Mouse (Mus musculus) intestine, postnatal 0 days (tissue): ENCODE measurements around the gene Slc30a4. TPM values are rescaled to one million over a fixed set of nuclear protein-coding genes. Genes with fewer than 3 reads are reported as not detected.
A peak's percentile ranks its signal among the peaks of the same experiment; 100 is the strongest.

ENCODE experiments used
- ATAC-seq: fragments of 200-750 bp; cut with Nextera tagmentation; 2 replicates; pipeline ENCODE4 v1.8.0; 2017; ENCODE audit warnings: mild to moderate bottlenecking, moderate TSS enrichment, moderate library complexity
- H3K27ac ChIP-seq: fragments of 300-500 bp; sonication (generic); 2 replicates; pipeline ENCODE4 v1.5.1; 2014; ENCODE audit warnings: mild to moderate bottlenecking, low read depth, low read length, moderate library complexity
- H3K27me3 ChIP-seq: fragments of 300-500 bp; sonication (generic); replicated peaks from 2 replicates; pipeline ENCODE4 v1.6.1; 2014; ENCODE audit warnings: low read length, mixed read lengths; ENCODE audit not compliant: control insufficient read depth, insufficient read depth
- H3K36me3 ChIP-seq: fragments of 300-500 bp; sonication (generic); 2 replicates; pipeline ENCODE4 v1.6.1; 2014; ENCODE audit warnings: mild to moderate bottlenecking, moderate library complexity; ENCODE audit not compliant: control insufficient read depth, insufficient read depth
- H3K4me1 ChIP-seq: fragments of 300-500 bp; sonication (generic); replicated peaks from 2 replicates; pipeline ENCODE4 v1.6.1; 2014; ENCODE audit warnings: antibody characterized with exemption, low read length, mixed read lengths; ENCODE audit not compliant: control insufficient read depth, insufficient read depth
- H3K4me2 ChIP-seq: fragments of 300-500 bp; sonication (generic); replicated peaks from 2 replicates; pipeline ENCODE4 v1.6.1; 2014; ENCODE audit warnings: low read depth, mild to moderate bottlenecking, moderate library complexity
- H3K4me3 ChIP-seq: fragments of 300-500 bp; sonication (generic); 2 replicates; pipeline ENCODE4 v1.5.1; 2014; ENCODE audit warnings: low read depth, low read length
- H3K9ac ChIP-seq: fragments of 300-500 bp; sonication (generic); 2 replicates; pipeline ENCODE4 v1.6.1; 2014; ENCODE audit warnings: mild to moderate bottlenecking, low read depth, low read length
- H3K9me3 ChIP-seq: fragments of 300-500 bp; sonication (generic); 2 replicates; pipeline ENCODE4 v1.6.1; 2016; ENCODE audit warnings: mixed run types; ENCODE audit not compliant: control insufficient read depth
- CTCF ChIP-seq: sonication (generic); IDR thresholded peaks from 2 replicates; pipeline ENCODE4 v1.5.1; 2016; ENCODE audit warnings: low read depth, mild to moderate bottlenecking, control low read depth, antibody characterized with exemption, moderate library complexity
- WGBS: fragments of 180-500 bp; shearing (Covaris S2); extraction: QIAGEN DNeasy Blood & Tissue Kit; methylation state at CpG from one replicate; pipeline ENCODE4 v1.1.7; 2014; 5-methylcytosine and 5-hydroxymethylcytosine counted together
- polyA plus RNA-seq: library from polyadenylated mRNA; unstranded; fragments of >200 nt; fragmentation: Nextera tagmentation; extraction: Ambion mirVana; gene quantifications from 2 replicates; pipeline ENCODE4 v1.2.1, GENCODE M21; 2015

Slc30a4 gene
- polyA plus RNA-seq, 1 experiment from 2014 or later: 13.4 TPM

DNA sequence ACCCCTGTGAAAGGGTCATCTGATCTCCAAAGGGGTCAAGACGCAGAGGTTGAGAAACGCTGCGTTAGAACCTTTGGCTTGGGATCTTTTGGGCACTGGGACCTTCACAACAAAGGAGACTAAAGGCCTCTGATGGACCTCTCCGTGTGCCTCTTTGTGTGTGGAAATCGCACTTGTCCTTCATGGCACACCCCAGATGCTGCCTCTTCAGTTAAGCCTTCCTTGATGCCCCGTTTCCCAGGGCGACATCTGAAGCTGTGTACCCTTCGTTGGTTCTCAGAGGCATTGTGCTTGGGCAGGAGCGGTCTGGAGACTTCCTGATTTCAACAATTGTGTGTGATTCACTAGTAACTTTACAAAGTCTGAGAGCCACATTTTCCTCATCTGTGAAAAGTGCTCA lies 45.7 kb downstream of the Slc30a4 start:
- Histone ChIP-seq H3K4me2 (no peak overlapping the region), H3K4me1 (peaks cover 13% of the 10 kb centered on the region; the same call in 1 of the 2 replicates), H3K27ac (peak overlapping the region; percentile 88; the same call in 1 of the 2 replicates), H3K9ac (no peak overlapping the region), H3K4me3 (no peak overlapping the region), H3K27me3 (no peaks in the 10 kb centered on the region), H3K36me3 (no peaks in the 10 kb centered on the region), H3K9me3 (no peaks in the 10 kb centered on the region)
- no peak for ATAC-seq
- 68% methylated on average over 9 of the region's 9 CpGs for WGBS
- TF ChIP-seq CTCF: no peak

DNA sequence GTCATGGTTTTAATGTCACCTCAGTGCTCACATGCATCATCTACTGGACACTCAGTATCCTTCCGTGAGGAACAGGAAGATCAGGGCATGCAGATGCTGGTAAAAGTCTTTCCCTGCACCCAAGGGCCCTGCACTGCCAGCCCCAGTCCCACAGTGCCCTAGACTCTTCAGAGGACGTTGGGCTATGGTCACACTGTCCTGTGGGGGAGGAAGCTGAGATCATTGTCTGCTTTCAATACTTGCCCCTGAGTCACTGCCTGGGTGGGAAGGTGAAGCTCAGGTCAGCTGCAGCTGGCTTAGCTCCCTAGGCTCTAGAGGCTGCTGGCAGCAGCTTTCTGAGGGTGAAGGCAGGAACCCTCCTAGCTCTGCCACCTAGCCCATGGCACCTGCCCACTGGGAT lies 46.4 kb downstream of the Slc30a4 start:
- no peak for ATAC-seq
- no peaks in the 10 kb centered on the region for H3K9me3 ChIP-seq
- H3K27me3 ChIP-seq: no peaks in the 10 kb centered on the region
- H3K4me2 ChIP-seq: no peak overlapping the region
- WGBS: 61% methylated on average over 2 of the region's 2 CpGs
- H3K36me3 ChIP-seq: no peaks in the 10 kb centered on the region
- no peak overlapping the region for H3K27ac ChIP-seq
- no peak overlapping the region for H3K9ac ChIP-seq
- peaks cover 13% of the 10 kb centered on the region; the same call in 1 of the 2 replicates for H3K4me1 ChIP-seq
- H3K4me3 ChIP-seq: no peak overlapping the region
- no peak for TF ChIP-seq CTCF

DNA sequence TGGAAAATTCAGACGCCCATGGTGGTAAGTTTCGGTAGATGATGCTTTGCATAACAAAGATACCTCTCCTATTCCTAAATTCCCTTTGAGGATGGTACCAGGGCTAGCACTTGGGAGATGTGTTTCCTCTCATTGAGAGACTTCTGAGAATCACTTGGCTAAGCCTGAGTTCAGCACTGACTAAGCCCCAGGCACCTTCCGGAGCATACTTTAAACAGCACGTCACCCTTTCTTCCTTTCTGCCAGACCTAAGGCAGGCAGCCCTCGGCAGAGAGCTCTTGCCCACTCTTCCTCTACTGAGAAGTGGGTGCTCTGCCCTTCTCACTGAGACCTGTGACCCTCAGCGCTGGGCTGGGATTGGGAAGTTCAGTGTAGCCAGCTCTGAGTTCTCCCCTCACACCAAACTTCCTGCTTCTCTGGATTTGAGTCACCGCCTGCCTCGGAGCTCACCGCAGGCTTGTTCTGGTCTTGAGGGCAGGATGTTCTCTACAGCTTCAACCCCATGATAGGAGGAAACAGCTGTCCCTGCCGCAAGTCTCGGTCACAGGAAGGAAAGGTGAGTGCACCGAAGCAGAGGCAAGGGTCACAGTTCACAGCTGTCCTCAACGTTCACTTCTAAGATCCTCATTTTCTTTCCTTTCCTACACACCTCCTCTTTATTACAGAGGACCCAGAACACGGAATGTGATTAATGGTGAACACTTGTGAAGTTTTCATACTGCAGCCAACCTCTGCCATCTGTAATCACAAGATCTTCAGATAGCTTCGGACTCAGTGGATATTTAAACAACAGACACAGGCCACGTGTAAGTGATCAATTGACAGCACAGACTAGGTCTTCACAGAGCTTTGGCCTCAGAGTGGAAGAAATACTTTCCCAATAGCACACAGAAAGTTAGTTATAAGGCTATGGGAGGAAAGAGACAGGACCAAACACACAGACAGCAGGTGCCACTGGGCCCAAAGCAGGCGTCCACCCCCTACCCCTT lies 50.1 kb downstream of the Slc30a4 start:
- no peak overlapping the region for H3K9ac ChIP-seq
- H3K36me3 ChIP-seq: no peaks in the 10 kb centered on the region
- WGBS: 43% methylated on average over 17 of the region's 17 CpGs
- TF ChIP-seq CTCF: no peak
- peaks cover 5% of the 10 kb centered on the region; the same call in 1 of the 2 replicates for H3K4me1 ChIP-seq
- no peak overlapping the region for H3K4me3 ChIP-seq
- H3K4me2 ChIP-seq: 0 out of 2 replicates have a peak overlapping the region, but pooled peaks have one; percentile 4
- ATAC-seq: 0 out of 2 replicates have a peak, but pooled peaks have one; percentile 10
- no peaks in the 10 kb centered on the region for H3K9me3 ChIP-seq
- H3K27ac ChIP-seq: no peak overlapping the region
- no peaks in the 10 kb centered on the region for H3K27me3 ChIP-seq

DNA sequence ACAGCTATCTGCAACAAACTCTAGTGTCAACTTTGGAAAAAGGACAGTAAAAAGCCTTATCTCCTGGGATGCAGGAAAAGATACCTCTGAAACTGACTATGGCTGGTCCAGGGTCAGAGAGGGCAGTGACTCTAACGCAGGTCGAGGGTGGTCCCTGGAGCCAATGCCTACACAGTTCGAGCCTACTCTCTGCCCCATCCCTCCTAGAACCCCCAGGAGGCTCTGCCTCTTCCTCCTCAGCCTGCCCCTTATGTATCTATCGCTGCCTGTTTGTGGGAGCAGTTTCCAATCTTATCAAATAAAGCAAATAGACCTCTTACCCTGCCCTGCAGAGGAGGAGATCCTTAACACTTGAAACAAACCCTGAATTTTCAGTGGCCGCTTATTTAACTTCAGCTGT lies 63.8 kb downstream of the Slc30a4 start:
- Histone ChIP-seq H3K27me3 (no peaks in the 10 kb centered on the region), H3K4me1 (no peaks in the 10 kb centered on the region; the same call in 1 of the 2 replicates), H3K27ac (no peak overlapping the region), H3K4me3 (no peak overlapping the region), H3K9me3 (no peaks in the 10 kb centered on the region), H3K9ac (no peak overlapping the region), H3K36me3 (peaks cover 5% of the 10 kb centered on the region; the same call in 1 of the 2 replicates), H3K4me2 (no peak overlapping the region; the same call in 1 of the 2 replicates)
- no peak for TF ChIP-seq CTCF
- 34% methylated on average over 5 of the region's 5 CpGs for WGBS
- no peak for ATAC-seq

DNA sequence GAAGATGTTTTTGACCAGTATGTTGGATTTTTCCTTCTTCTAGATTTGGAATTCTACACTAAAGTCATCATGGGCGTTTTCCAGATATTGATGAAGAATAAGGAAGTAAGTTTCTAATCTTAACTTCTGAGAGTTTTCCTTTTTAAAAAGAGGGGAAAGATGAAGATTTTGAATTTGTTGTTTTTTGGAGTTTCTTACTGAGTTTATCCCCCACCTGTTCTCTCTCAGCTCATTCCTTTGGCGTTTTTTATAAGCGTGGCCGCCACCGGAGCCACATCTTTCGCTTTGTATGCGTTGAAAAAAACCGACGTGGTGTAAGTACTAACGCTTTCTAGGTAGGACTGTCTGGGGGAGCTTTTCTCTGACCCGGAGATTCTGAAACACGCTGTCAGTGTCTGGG lies 64.4 kb downstream of the Slc30a4 start:
- Histone ChIP-seq H3K36me3 (peaks cover 12% of the 10 kb centered on the region), H3K27ac (no peak overlapping the region), H3K27me3 (no peaks in the 10 kb centered on the region), H3K4me2 (peak overlapping the region; percentile 77), H3K4me3 (peak overlapping the region; percentile 43), H3K4me1 (no peaks in the 10 kb centered on the region; the same call in 1 of the 2 replicates), H3K9me3 (no peaks in the 10 kb centered on the region), H3K9ac (peak overlapping the region; percentile 42; the same call in 1 of the 2 replicates)
- no peak for ATAC-seq
- no peak for TF ChIP-seq CTCF
- 33% methylated on average over 12 of the region's 12 CpGs for WGBS

DNA sequence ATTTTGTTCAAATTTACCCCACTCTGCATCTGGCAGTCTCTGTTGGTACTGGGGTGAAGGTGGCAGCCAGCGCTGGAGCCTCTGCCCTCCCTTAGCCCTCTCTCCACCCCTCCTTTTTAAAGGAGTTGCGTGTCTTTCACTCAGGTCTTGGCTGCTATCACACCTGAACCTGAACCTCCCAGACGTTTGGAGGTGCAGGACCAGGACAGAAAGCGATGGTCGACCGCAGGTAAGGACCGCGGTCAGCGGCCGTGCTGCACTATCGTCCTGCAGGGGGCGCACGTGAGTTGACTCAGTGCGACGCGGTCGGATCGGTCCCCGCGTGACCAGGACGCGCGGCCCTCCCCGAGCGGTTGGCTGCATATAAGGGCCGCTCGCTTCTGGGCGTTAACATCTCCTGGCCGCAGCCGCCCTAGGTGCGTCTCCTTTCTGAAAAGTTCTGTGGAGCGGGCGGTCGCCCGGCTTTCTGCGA lies 64.9 kb downstream of the Slc30a4 start:
- peak; percentile 80 for ATAC-seq
- no peak overlapping the region for H3K27ac ChIP-seq
- 3% methylated on average over 36 of the region's 36 CpGs for WGBS
- H3K9me3 ChIP-seq: no peaks in the 10 kb centered on the region
- no peaks in the 10 kb centered on the region; the same call in 1 of the 2 replicates for H3K4me1 ChIP-seq
- peak; percentile 98 for TF ChIP-seq CTCF
- H3K36me3 ChIP-seq: peaks cover 17% of the 10 kb centered on the region
- peak overlapping the region; percentile 43 for H3K4me3 ChIP-seq
- peak overlapping the region; percentile 77 for H3K4me2 ChIP-seq
- peak overlapping the region; percentile 42; the same call in 1 of the 2 replicates for H3K9ac ChIP-seq
- H3K27me3 ChIP-seq: no peaks in the 10 kb centered on the region
